ENCODE assay signal across 17 mouse cellular contexts in the genomic region with DNA sequence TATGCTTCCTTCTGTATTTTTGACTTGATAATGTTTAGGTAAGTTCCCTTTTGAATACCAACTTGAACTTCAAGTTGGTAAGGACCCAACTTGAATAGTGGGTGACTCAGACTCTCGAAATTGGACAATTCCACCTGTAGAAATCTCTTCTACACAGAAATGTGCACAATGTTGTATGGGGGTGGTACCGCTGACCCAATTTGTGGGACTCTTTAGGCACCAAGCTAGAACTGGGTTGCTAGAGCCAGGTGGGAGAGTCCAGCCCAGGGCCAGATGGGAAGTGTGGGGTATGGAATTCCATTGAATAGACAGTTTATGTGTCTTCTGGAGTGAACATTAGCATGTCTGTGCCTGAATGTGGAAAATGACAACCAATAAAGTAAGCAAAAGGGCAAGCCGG.
"Had no signal": no experiment of that assay in that cellular context is flagged by ENCODE, and none has a peak within 500 bp of the region (broad histone marks: within the 10 kb centered on the region; RNA-seq: fewer than 3 reads in every experiment).

No protein-coding gene starts in this region.

- DNase-seq: left cerebral cortex, postnatal 4 days; liver; liver, embryonic 13.5 days; liver, postnatal 0 days; lung, adult 18-20 months; lung, adult 2 months; lung, embryonic 14.5 days; lung, postnatal 10 days; lung, postnatal 14 days; lung, postnatal 36 days; lung, postnatal 4 days; midbrain, embryonic 14.5 days had no signal

- ATAC-seq: liver, embryonic 12.5 days; liver, postnatal 0 days; lung, postnatal 0 days; midbrain, embryonic 13.5 days; midbrain, embryonic 15.5 days; midbrain, embryonic 16.5 days had no signal
